Mouse (Mus musculus) cerebellum, postnatal 25 days (tissue): ENCODE measurements at regions not wholly inside any gene's neighbourhood (a gene's known extent, or its start where the extent isn't known, plus 50 kb on each side); places are given as distances from the start of the nearest gene placed in this dataset.

Experiments used
- DNase-seq, 2 experiments: peaks; one replicate each; pipeline ENCODE4 v3.0.0; 2021; ENCODE audit warnings: mixed read lengths in 2 of 2

- no peak for DNase-seq
Measured at GRCm38 (mm10) chr3:148558592-148559157, 431.7 kb downstream of the Adgrl2 start.

DNA sequence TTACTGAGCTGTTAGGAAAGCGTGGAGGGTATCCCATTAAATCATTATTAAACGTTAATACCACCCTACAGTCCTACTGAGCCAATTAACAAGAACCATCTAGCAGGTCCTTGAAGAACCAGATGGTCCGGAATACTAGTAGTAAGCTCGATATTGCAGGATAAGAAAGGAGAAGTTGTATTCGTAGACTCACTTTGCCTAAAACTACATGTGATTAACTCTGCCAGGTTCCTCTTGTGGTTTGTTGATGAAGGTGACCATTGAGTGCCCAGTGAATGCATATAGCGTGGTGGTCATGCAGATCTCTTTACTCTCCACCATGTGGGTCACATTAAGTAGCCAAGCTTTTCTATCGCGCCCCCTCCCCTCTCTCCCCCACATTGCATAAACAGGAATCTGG lies 435.0 kb downstream of the Adgrl2 start:
- DNase-seq, result no peak

DNA sequence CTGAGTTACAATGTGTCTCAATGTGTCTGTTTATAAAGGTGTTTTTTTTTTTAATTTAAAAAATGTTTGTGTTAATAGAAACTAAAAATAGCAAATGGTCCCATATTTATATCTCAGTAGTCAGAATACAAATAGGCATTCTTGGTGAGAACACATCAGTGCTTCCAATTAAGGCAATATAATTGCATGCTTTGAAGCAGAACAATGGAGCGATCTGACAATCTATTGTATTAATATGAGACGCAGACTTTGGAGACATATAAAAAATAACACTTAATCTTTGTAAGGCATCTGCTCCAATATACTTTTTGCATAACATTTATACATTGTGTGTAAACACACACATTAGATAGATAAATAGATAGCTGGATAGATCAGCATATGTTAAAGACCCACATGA lies 439.6 kb downstream of the Adgrl2 start:
- DNase-seq, result no peak

DNA sequence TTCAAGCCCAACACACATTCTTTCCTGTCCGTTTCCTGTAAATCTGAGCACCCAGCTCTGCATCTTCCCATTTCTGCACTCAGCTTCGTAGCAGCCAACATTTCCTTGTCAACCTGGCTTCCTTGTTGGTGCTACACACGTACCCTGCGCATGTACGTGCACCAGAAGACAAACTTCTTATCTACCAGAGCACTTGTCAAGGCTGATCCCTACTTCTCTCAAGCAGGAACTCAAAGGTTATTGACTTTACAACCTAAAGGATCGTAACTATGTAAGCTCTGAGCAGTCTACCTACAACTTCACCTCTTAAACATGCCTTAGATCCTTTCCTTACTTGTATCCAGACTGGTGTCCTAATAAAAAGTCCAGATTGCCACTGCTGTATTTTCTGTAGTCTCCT lies 445.4 kb downstream of the Adgrl2 start:
- DNase-seq, result no peak

- no peak for DNase-seq
Measured at GRCm38 (mm10) chr3:148542217-148542616, 448.1 kb downstream of the Adgrl2 start.

GRCm38 (mm10) chr3:148537669-148538271 lies 452.6 kb downstream of the Adgrl2 start:
- DNase-seq, result no peak

DNA sequence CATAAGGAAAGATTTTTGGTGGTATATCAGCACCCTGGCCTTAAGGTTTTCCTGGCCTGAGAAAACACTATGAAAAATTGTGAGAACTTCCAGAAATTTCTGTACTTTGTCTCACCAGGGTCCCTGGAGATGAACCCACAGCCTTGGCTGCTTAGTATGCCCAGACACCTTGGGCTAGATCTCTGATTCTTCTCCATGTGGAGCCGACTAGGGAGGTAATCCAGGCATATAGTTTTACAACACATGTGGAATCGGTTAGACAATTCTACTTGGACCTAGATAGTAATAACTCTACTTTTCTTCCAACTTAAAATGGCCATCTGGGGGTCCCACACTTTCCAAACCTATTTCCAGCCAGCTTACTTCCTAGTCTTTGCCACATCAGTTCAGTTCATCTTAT lies 460.5 kb downstream of the Adgrl2 start:
- DNase-seq, result no peak

DNA sequence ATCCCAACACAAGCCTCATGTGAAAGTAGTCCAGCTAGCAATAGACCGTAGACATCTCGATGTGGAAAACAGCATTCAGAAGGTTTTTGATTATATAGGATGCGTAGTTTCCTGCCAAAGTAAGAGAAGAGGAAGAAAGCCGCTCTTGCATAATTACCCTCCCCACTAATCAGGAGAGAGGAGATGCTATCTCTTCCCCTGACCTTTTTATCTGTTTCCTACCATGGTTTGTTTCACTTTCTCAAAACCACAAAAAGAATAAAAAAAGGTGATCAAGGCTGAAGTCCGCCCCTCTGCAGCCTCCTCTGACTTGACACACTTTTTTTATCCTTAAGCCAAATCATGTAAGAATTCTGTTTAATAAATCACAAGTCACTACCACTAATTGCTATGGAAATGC lies 480.0 kb downstream of the Adgrl2 start:
- DNase-seq, result no peak

DNA sequence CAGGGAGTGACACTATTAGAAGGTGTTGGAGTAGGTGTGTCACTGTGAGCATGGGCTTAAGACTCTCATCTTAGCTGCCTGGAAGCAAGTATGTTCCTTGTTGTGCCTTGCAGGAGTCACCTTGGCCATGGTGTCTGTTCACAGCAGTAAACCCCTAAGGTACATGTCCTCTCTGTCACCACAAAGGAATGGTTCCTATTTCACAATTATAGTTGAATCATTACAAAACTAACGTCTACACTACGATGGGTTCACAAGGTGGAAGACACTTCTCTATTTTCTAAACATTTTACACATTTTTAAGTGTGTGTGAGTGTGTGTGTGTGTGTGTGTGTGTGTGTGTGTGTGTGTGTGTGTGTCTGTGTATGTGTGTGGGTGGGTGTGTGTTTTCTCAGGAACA lies 485.4 kb downstream of the Adgrl2 start:
- DNase-seq, result no peak

- DNase-seq, result no peak
Measured at GRCm38 (mm10) chr3:148503432-148503831, 486.9 kb downstream of the Adgrl2 start.

GRCm38 (mm10) chr3:148501801-148502200 lies 488.6 kb downstream of the Adgrl2 start:
- DNase-seq, result no peak

DNA sequence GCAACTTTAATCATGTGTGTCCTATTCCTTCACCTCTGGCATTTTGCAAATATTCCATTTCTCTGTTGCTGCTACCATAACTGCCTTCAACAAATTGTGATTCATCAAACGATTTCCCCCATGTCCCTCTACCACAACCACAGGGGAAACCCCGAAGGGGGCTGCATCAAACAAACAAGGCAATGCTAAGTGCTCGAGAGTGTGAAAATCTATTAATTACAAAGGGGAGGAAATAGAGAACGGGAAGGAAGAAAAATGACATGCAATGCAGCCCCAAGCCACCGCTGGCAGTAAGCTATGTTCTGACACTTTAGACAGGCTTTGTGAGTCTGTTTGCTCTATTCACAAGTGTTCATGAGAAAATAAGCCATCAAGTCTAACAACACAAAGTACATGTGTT lies 493.7 kb downstream of the Adgrl2 start:
- DNase-seq, result no peak

- DNase-seq, result no peak
Measured at GRCm38 (mm10) chr3:148491287-148491686, 499.1 kb downstream of the Adgrl2 start.

DNA sequence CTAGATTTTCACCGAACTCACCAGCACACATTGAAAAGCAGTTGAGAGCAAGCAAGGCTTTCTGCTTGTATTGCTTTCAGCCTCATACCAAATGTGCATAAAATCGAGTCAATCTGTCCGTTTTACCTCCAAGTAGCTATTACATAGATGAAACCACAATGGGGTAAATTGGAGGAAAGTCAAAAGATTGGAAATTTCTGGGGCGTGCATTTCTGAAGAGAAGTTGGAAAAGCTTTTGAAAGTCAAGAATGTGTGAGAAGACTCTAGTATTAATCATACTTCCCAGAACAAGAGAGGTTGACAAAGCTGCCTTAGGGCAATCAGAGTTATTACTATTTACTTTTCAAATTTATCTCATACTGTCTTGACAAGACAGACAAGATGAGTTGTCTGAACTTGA lies 501.2 kb downstream of the Adgrl2 start:
- no peak for DNase-seq

- DNase-seq, result no peak
Measured at GRCm38 (mm10) chr3:148487949-148488348, 502.4 kb downstream of the Adgrl2 start.

- DNase-seq, result no peak
Measured at GRCm38 (mm10) chr3:148475862-148476261, 514.5 kb downstream of the Adgrl2 start.

GRCm38 (mm10) chr3:148472943-148473444 lies 517.4 kb downstream of the Adgrl2 start:
- DNase-seq, result no peak

GRCm38 (mm10) chr3:148465456-148465855 lies 524.9 kb downstream of the Adgrl2 start:
- no peak for DNase-seq

GRCm38 (mm10) chr3:148462791-148463190 lies 527.6 kb downstream of the Adgrl2 start:
- no peak for DNase-seq

GRCm38 (mm10) chr3:148448888-148449287 lies 541.5 kb downstream of the Adgrl2 start:
- no peak for DNase-seq

- DNase-seq, result no peak
Measured at GRCm38 (mm10) chr3:148448465-148448864, 541.9 kb downstream of the Adgrl2 start.

- DNase-seq, result no peak
Measured at GRCm38 (mm10) chr3:148446845-148447244, 543.5 kb downstream of the Adgrl2 start.

GRCm38 (mm10) chr3:148443012-148443411 lies 547.3 kb downstream of the Adgrl2 start:
- DNase-seq, result no peak

DNA sequence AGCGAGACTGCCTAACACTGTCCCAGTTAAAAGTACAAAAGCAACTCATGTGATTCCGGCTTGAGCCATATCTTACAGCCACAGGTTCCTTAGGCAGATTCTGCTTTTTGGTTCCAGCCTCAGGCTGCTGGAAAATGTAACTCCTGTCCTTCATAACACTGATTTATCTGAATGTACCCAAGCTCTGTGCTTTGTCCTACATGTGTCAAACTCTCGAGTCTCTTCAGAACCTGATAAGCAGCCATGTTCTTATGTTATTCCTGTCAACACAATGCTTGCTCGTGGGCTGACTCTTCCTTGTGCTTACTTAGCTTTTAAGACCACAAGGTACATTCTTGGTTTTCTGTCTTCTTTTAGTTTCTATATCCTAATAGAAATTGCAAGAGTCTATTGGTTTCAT lies 556.3 kb downstream of the Adgrl2 start:
- no peak for DNase-seq
